Mouse (Mus musculus) hindbrain, postnatal 0 days (tissue): ENCODE measurements around the gene Clcnka. TPM values are rescaled to one million over a fixed set of nuclear protein-coding genes. Genes with fewer than 3 reads are reported as not detected.
A peak's percentile ranks its signal among the peaks of the same experiment; 100 is the strongest.

ENCODE experiments used
- ATAC-seq: fragments of 200-750 bp; cut with Nextera tagmentation; 2 replicates; pipeline ENCODE4 v1.8.0; 2017; ENCODE audit warnings: mild to moderate bottlenecking, moderate TSS enrichment, moderate library complexity
- DNase-seq: peaks from one replicate; pipeline ENCODE4 v3.0.0-alpha.2; 2015; ENCODE audit warnings: low spot score
- H3K27ac ChIP-seq: fragments of 300-500 bp; sonication (generic); 2 replicates; pipeline ENCODE4 v1.5.1; 2014; ENCODE audit warnings: mild to moderate bottlenecking
- H3K27me3 ChIP-seq: fragments of 300-500 bp; sonication (generic); 2 replicates; pipeline ENCODE4 v1.6.1; 2014; ENCODE audit warnings: low read length, mixed read lengths; ENCODE audit not compliant: insufficient read depth
- H3K36me3 ChIP-seq: fragments of 300-500 bp; sonication (generic); 2 replicates; pipeline ENCODE4 v1.6.1; 2014; ENCODE audit warnings: low read length, mixed read lengths; ENCODE audit not compliant: insufficient read depth
- H3K4me1 ChIP-seq: fragments of 300-500 bp; sonication (generic); 2 replicates; pipeline ENCODE4 v1.6.1; 2014; ENCODE audit warnings: antibody characterized with exemption, low read length, mixed read lengths; ENCODE audit not compliant: insufficient read depth
- H3K4me2 ChIP-seq: fragments of 300-500 bp; sonication (generic); 2 replicates; pipeline ENCODE4 v1.6.1; 2014; ENCODE audit warnings: low read depth, mild to moderate bottlenecking, low read length, moderate library complexity, mixed read lengths
- H3K4me3 ChIP-seq: fragments of 300-500 bp; sonication (generic); 2 replicates; pipeline ENCODE4 v1.5.1; 2014; ENCODE audit warnings: low read length
- H3K9ac ChIP-seq: fragments of 300-500 bp; sonication (generic); replicated peaks from 2 replicates; pipeline ENCODE4 v1.6.1; 2014; ENCODE audit warnings: mild to moderate bottlenecking, low read length, moderate library complexity, mixed read lengths
- H3K9me3 ChIP-seq: fragments of 300-500 bp; sonication (generic); 2 replicates; pipeline ENCODE4 v1.6.1; 2016; ENCODE audit warnings: low read length, mixed read lengths
- CTCF ChIP-seq: IDR thresholded peaks from 2 replicates; pipeline ENCODE4 v1.5.1; 2016; ENCODE audit warnings: antibody characterized with exemption, control low read depth, low read depth
- WGBS: fragments of 180-500 bp; shearing (Covaris S2); extraction: QIAGEN DNeasy Blood & Tissue Kit; methylation state at CpG from one replicate; pipeline ENCODE4 v1.1.7; 2014; 5-methylcytosine and 5-hydroxymethylcytosine counted together
- polyA plus RNA-seq: library from polyadenylated mRNA; unstranded; fragments of >200 nt; fragmentation: Nextera tagmentation; extraction: Ambion mirVana; gene quantifications from 2 replicates; pipeline ENCODE4 v1.2.1, GENCODE M21; 2015
- total RNA-seq: library from RNA; depleted of rRNA; stranded (reverse); fragments of >200 nt; gene quantifications from 2 replicates; pipeline ENCODE4 v1.2.3, GENCODE M21; 2014

Gene Clcnka
- total and polyA plus RNA-seq, 2 experiments from 2014 or later = 0.95 to 1.2 TPM

GRCm38 (mm10) chr4:141421423-141421822 is 22.9 kb upstream of the Clcnka start:
- Histone ChIP-seq H3K4me2 (no peak overlapping the region), H3K4me3 (no peak overlapping the region), H3K27me3 (no peaks in the 10 kb centered on the region), H3K9ac (no peak overlapping the region), H3K9me3 (no peaks in the 10 kb centered on the region), H3K36me3 (no peaks in the 10 kb centered on the region), H3K4me1 (no peaks in the 10 kb centered on the region; the same call in 1 of the 2 replicates), H3K27ac (no peak overlapping the region)
- ATAC-seq = no peak
- WGBS = 39% methylated on average over 14 of the region's 14 CpGs
- DNase-seq = peak; percentile 50
- TF ChIP-seq CTCF = no peak

DNA sequence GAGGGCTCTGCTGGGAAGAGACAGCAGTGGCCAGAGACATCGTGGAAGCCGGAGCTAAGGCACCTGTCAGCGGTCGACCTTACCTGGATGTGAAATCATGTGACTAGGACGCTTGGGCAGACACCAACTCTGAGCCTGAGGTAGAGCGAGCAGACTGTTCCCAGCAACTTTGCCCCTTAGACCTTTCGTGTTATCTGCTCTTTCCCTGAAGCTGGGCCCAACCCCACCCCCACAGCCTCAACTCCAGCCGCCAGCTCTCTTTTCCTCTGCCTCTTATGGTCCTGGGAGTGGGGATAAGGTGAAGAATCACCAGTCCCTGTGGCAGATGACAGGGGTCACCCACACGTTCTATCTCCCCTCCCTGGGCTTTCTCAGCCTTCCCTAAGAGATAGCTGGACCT is 22.4 kb upstream of the Clcnka start:
- no peak for ATAC-seq
- H3K4me1 ChIP-seq = no peaks in the 10 kb centered on the region; the same call in 1 of the 2 replicates
- WGBS = 62% methylated on average over 9 of the region's 9 CpGs

DNA sequence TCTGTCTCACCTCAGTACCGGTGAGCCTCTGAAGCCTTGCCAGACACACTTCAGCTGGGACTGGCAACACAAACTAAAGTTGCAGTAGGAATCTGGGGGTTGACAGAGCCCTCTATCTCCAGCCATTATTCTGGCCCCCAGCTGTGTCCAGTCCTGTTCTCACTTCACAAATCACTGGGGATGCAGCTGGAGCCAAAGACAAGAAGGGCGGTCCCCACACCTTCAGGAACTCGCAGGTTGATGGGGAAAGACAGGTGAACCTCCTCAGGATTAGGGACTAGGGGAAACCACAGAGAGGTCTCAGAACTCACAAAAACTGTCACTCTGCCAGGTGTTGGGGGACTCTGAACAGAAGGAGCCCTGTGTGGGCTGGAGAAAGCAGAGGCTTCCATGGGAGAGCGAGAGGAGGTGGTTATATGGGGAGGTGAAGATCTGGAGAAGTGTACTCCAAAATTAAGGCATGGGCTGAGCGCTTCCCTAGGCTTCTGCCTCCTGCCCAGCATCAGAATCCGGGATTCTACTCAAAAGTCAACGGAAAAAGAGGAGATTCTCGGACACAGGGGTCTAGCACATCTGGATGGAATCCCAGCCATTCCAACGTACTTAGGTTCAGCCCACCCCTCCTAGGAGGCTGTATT is 21.8 kb upstream of the Clcnka start, which contains the start of gene Hspb7:
Gene Hspb7 (plus strand): TSS at position 588 of the 638 bp plus-strand sequence.
- no peak for DNase-seq
- no peak within 1 kb of the TSS for H3K27ac ChIP-seq
- ATAC-seq = no peak
- 64% methylated on average over 9 of the region's 9 CpGs for WGBS
- no peaks in the 10 kb centered on the region; the same call in 1 of the 2 replicates for H3K4me1 ChIP-seq
- no peaks in the 10 kb centered on the region for H3K36me3 ChIP-seq
- H3K9me3 ChIP-seq = no peaks in the 10 kb centered on the region
- H3K27me3 ChIP-seq = no peaks in the 10 kb centered on the region
- TF ChIP-seq CTCF = no peak
- H3K4me2 ChIP-seq = no peak within 1 kb of the TSS
- no peak within 1 kb of the TSS for H3K9ac ChIP-seq
- H3K4me3 ChIP-seq = no peak within 1 kb of the TSS

More for the DNA sequence above, 22.4 kb upstream of the Clcnka start:
- TF ChIP-seq CTCF = no peak
- H3K4me2 ChIP-seq = no peak overlapping the region
- no peaks in the 10 kb centered on the region for H3K27me3 ChIP-seq
- no peaks in the 10 kb centered on the region for H3K9me3 ChIP-seq
- H3K4me3 ChIP-seq = no peak overlapping the region
- H3K36me3 ChIP-seq = no peaks in the 10 kb centered on the region
- H3K9ac ChIP-seq = no peak overlapping the region
- H3K27ac ChIP-seq = no peak overlapping the region
- no peak for DNase-seq

DNA sequence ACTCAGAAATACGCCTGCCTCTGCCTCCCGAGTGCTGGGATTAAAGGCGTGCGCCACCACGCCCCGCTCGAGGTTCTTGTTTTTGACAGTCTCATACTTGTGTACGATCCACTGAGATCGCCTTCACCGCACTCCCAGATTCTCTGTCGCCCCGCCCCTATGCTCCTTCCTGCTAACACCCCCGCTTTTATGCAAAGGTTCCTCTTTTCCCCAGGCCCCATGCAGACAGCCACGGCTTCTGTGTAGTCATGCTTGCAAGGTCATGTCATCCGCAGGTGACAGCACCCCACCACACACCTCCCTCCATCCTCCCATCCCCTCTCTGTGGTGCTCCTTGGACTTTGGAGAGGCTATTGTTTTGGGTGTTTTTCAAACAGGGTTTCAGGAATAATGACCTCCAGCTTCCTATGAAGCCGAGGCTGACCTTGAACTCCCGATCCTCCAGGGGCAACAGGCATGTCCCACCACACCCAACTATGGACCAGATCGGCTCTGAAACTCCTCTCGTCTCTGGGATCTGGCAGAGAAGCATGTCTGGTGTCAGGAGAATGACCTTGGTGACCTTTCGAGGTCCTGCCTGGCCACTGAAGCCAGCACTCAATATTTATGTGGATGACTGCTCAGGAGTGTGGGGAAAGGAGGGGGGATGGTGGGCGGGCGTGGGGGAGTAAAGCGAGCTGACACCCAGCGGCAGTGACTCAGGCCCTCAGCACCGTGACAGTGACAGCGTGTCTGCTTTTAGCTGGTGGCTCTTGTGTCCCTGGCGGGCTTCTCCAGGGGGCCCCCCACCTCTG is 21.1 kb upstream of the Clcnka start:
- Histone ChIP-seq H3K4me2 (no peak overlapping the region), H3K27ac (no peak overlapping the region), H3K9ac (no peak overlapping the region), H3K36me3 (no peaks in the 10 kb centered on the region), H3K4me1 (no peaks in the 10 kb centered on the region; the same call in 1 of the 2 replicates), H3K9me3 (no peaks in the 10 kb centered on the region), H3K27me3 (no peaks in the 10 kb centered on the region), H3K4me3 (no peak overlapping the region)
- no peak for TF ChIP-seq CTCF
- DNase-seq (no peak), ATAC-seq (no peak)
- 63% methylated on average over 27 of the region's 27 CpGs for WGBS

GRCm38 (mm10) chr4:141415924-141416323 is 17.4 kb upstream of the Clcnka start, which contains the start of gene Clcnkb:
Gene Clcnkb, minus strand, starts transcription at chr4:141416014.
- H3K9ac ChIP-seq = no peak within 1 kb of the TSS
- H3K27ac ChIP-seq = no peak within 1 kb of the TSS
- no peak for TF ChIP-seq CTCF
- no peak within 1 kb of the TSS for H3K4me3 ChIP-seq
- WGBS = 66% methylated on average over 7 of the region's 7 CpGs
- H3K36me3 ChIP-seq = no peaks in the 10 kb centered on the region
- H3K27me3 ChIP-seq = no peaks in the 10 kb centered on the region
- no peak within 1 kb of the TSS for H3K4me2 ChIP-seq
- H3K4me1 ChIP-seq = no peaks in the 10 kb centered on the region
- no peak for DNase-seq
- ATAC-seq = no peak
- H3K9me3 ChIP-seq = no peaks in the 10 kb centered on the region

GRCm38 (mm10) chr4:141411430-141411992 is 13.0 kb upstream of the Clcnka start:
- Histone ChIP-seq H3K27ac (no peak overlapping the region), H3K4me3 (no peak overlapping the region), H3K9me3 (no peaks in the 10 kb centered on the region), H3K4me1 (no peaks in the 10 kb centered on the region), H3K9ac (no peak overlapping the region), H3K4me2 (no peak overlapping the region), H3K27me3 (no peaks in the 10 kb centered on the region), H3K36me3 (no peaks in the 10 kb centered on the region)
- 13% methylated on average over 22 of the region's 22 CpGs for WGBS
- TF ChIP-seq CTCF = peak; percentile 39
- ATAC-seq (no peak), DNase-seq (no peak)
